Mouse (Mus musculus): Measurements from ENCODE around the gene Slc36a2. TPM values are rescaled to one million over a fixed set of nuclear protein-coding genes. Genes with fewer than 3 reads are reported as not detected.

Gene Slc36a2
- polyA plus RNA-seq, 1 experiment = 38.6 TPM

DNA sequence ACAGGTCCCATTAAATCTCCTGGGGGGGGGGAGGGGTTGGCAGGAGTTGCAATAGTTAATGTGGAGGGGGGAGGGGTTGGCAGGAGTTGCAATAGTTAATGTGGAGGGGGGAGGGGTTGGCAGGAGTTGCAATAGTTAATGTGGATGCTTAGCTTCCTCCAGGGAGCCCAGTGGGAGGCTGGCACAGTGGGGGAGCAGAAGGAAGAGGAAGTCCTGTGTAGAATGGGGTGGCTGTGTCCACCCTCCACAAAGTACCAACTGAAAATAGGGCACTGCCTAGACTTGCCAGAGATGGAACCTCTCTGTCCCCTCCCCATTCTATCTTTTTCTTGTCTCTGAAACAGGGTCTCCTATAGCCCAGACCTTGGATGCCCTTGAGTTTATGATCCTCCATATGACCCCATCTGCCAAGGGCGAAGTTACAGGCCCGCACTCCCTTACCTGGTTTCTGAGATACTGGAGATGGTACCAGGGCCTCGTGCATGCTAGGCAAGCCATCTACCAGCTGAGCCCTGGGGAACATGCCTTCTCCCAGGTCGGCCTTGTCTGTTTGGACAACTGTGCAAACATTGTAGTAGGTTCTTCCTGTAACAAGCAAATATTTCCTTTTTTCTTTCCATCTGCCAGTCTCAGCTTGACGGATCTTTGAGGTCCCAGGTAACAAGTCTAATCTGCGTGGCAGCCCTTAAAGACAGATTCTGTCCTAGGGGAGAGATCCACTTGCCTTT lies 24.9 kb upstream of the Slc36a2 start:
- H3K4me3 ChIP-seq (ENCODE audit: control insufficient read depth, insufficient read depth, low read length) = no peak overlapping the region
- no peak overlapping the region for H3K27ac ChIP-seq (ENCODE audit: control insufficient read depth, insufficient read depth, low read length)
- H3K27me3 ChIP-seq (ENCODE audit: control insufficient read depth, insufficient read depth, low read length) = no peaks in the 10 kb centered on the region
- 94% methylated on average over 6 of the region's 6 CpGs for WGBS
- no peak for DNase-seq
- no peak for TF ChIP-seq POLR2A (IDR thresholded peaks at IDR 0.05; ENCODE audit: control insufficient read depth, extremely low read depth, insufficient read depth, low read length, poor library complexity)
- TF ChIP-seq CTCF (IDR thresholded peaks at IDR 0.05; ENCODE audit: borderline replicate concordance, control insufficient read depth, extremely low read depth, insufficient read depth, low read length, poor library complexity) = no peak
- H3K4me1 ChIP-seq (replicated peaks; ENCODE audit: control insufficient read depth, insufficient read depth, low read length) = no peaks in the 10 kb centered on the region
- H3K36me3 ChIP-seq (ENCODE audit: control insufficient read depth, insufficient read depth, low read length) = no peaks in the 10 kb centered on the region

DNA sequence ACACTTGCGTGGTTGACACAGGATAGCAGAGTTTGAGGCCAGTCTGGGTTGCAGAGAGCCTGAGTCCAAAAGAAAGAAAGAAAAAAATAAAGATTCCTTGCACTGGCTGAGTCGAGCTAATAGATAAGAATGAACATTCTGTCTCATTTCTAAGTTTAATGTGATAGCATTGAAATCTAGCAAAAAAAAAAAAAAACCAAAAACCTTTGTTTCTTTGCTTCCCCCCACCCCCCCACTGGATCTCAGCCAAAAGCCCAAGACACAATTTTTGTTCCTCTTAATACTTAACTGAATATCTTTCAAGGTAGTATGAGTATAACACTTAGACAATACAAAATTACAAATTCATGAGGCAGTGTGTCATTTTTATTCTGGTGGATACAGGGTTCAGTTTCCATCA lies 24.2 kb upstream of the Slc36a2 start:
- Histone ChIP-seq H3K27ac (ENCODE audit: control insufficient read depth, insufficient read depth, low read length) (no peak overlapping the region), H3K27me3 (ENCODE audit: control insufficient read depth, insufficient read depth, low read length) (no peaks in the 10 kb centered on the region), H3K36me3 (ENCODE audit: control insufficient read depth, insufficient read depth, low read length) (no peaks in the 10 kb centered on the region), H3K4me1 (replicated peaks; ENCODE audit: control insufficient read depth, insufficient read depth, low read length) (no peaks in the 10 kb centered on the region), H3K4me3 (ENCODE audit: control insufficient read depth, insufficient read depth, low read length) (no peak overlapping the region)
- WGBS = 46% methylated on average over 2 of the region's 2 CpGs
- no peak for DNase-seq
- TF ChIP-seq POLR2A (IDR thresholded peaks at IDR 0.05; ENCODE audit: control insufficient read depth, extremely low read depth, insufficient read depth, low read length, poor library complexity) = no peak

DNA sequence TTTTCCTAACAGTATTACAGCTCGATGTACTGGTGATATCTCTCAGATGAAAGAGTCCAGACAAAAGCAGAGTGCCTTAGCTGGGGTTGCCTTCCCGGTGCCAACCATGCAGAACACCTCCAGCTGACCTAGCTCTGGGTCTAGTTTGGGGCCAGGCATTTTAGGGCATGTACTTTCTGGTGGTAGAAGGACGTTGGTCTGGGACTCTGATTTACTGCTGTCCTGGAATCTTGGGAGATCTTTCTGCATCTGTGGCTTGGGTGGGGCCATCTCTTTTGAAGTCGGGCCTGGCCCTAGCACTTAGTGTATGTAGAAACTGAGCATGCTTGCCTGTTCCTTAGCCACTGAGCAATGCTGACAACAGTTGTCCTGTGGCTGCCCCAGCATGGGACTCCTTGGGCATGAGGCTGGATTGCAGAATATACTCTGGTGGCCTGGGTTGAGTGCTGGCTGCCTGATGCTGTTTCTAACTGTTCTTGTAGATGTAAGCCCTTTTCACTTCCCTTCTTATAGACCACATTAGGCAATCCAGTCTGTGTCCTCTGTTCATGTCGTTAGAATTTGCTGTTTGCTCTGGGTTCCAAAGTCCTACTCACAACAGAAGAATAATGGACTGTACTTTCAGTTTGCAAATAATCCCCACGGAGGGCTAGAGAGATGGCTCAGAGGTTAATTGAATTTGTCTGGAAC lies 23.3 kb upstream of the Slc36a2 start:
- no peak overlapping the region for H3K27ac ChIP-seq (ENCODE audit: control insufficient read depth, insufficient read depth, low read length)
- H3K4me1 ChIP-seq (replicated peaks; ENCODE audit: control insufficient read depth, insufficient read depth, low read length) = no peaks in the 10 kb centered on the region
- DNase-seq = no peak
- no peak overlapping the region for H3K4me3 ChIP-seq (ENCODE audit: control insufficient read depth, insufficient read depth, low read length)
- H3K36me3 ChIP-seq (ENCODE audit: control insufficient read depth, insufficient read depth, low read length) = no peaks in the 10 kb centered on the region
- no peaks in the 10 kb centered on the region for H3K27me3 ChIP-seq (ENCODE audit: control insufficient read depth, insufficient read depth, low read length)
- TF ChIP-seq CTCF (IDR thresholded peaks at IDR 0.05; ENCODE audit: borderline replicate concordance, control insufficient read depth, extremely low read depth, insufficient read depth, low read length, poor library complexity) = no peak
- no peak for TF ChIP-seq POLR2A (IDR thresholded peaks at IDR 0.05; ENCODE audit: control insufficient read depth, extremely low read depth, insufficient read depth, low read length, poor library complexity)
- 56% methylated on average over 6 of the region's 6 CpGs for WGBS

DNA sequence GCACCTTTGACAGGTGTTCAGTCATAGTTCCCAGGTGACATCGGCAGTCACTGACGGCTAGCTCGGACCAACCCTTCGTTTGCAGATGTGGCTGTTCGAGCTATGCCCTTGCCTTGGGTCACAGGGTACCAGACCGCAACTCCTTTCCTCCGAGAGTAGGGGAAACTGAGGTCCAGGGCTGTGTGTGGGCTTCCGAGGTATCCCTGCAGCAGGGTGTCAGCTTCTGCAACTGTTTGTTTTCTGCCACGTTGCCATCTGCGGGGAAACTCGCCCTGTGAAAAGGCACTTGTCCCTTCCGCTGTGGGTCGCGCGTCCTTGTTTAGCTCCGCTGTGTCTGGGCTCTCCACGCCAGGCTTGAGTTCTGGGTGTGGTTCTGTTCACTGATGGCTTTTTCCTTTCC lies 19.7 kb upstream of the Slc36a2 start:
- WGBS = under 1% methylated on average over 17 of the region's 17 CpGs
- no peaks in the 10 kb centered on the region for H3K27me3 ChIP-seq (ENCODE audit: control insufficient read depth, insufficient read depth, low read length)
- H3K4me3 ChIP-seq (ENCODE audit: control insufficient read depth, insufficient read depth, low read length) = peak overlapping the region; percentile 88
- no peaks in the 10 kb centered on the region for H3K36me3 ChIP-seq (ENCODE audit: control insufficient read depth, insufficient read depth, low read length)
- H3K4me1 ChIP-seq (replicated peaks; ENCODE audit: control insufficient read depth, insufficient read depth, low read length) = no peaks in the 10 kb centered on the region
- H3K27ac ChIP-seq (ENCODE audit: control insufficient read depth, insufficient read depth, low read length) = no peak overlapping the region
- peak; percentile 25 for DNase-seq
- TF ChIP-seq POLR2A (IDR thresholded peaks at IDR 0.05; ENCODE audit: control insufficient read depth, extremely low read depth, insufficient read depth, low read length, poor library complexity) (no peak), CTCF (IDR thresholded peaks at IDR 0.05; ENCODE audit: borderline replicate concordance, control insufficient read depth, extremely low read depth, insufficient read depth, low read length, poor library complexity) (no peak)

DNA sequence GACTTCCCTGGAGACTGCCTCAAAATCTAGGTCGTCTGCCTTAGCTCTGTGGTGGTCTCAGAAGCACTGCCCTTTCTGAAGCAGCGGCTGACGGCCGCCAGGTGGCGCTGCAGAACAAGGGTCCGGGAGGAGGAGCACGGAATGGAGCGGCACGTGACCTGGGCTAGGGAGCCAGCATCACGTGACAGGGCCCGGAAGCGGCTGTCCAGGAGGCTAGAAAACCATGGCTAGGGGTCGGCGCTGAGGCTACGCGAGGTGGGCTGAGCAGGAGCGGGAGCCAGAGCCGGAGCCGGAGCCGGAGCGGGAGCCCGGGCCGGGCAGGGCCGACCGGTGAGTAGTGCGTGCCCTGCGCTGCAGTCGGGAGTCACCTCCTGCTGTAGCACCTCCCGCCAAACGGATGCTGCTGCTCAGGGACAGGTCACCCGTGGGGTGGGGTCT lies 19.3 kb upstream of the Slc36a2 start, which contains the start of gene Slc36a1:
Gene Slc36a1, plus strand, starts transcription at position 192 of the 438 bp plus-strand sequence.
- peak; percentile 97 for TF ChIP-seq CTCF (IDR thresholded peaks at IDR 0.05; ENCODE audit: borderline replicate concordance, control insufficient read depth, extremely low read depth, insufficient read depth, low read length, poor library complexity)
- TF ChIP-seq POLR2A (IDR thresholded peaks at IDR 0.05; ENCODE audit: control insufficient read depth, extremely low read depth, insufficient read depth, low read length, poor library complexity) = peak; percentile 50; the same call in 1 of the 2 replicates
- WGBS = under 1% methylated on average over 31 of the region's 31 CpGs
- H3K4me1 ChIP-seq (replicated peaks; ENCODE audit: control insufficient read depth, insufficient read depth, low read length) = no peaks in the 10 kb centered on the region
- DNase-seq = peak; percentile 98
- H3K36me3 ChIP-seq (ENCODE audit: control insufficient read depth, insufficient read depth, low read length) = no peaks in the 10 kb centered on the region
- no peak within 1 kb of the TSS for H3K27ac ChIP-seq (ENCODE audit: control insufficient read depth, insufficient read depth, low read length)
- H3K27me3 ChIP-seq (ENCODE audit: control insufficient read depth, insufficient read depth, low read length) = no peaks in the 10 kb centered on the region
- peak within 1 kb of the TSS; percentile 88 for H3K4me3 ChIP-seq (ENCODE audit: control insufficient read depth, insufficient read depth, low read length)

DNA sequence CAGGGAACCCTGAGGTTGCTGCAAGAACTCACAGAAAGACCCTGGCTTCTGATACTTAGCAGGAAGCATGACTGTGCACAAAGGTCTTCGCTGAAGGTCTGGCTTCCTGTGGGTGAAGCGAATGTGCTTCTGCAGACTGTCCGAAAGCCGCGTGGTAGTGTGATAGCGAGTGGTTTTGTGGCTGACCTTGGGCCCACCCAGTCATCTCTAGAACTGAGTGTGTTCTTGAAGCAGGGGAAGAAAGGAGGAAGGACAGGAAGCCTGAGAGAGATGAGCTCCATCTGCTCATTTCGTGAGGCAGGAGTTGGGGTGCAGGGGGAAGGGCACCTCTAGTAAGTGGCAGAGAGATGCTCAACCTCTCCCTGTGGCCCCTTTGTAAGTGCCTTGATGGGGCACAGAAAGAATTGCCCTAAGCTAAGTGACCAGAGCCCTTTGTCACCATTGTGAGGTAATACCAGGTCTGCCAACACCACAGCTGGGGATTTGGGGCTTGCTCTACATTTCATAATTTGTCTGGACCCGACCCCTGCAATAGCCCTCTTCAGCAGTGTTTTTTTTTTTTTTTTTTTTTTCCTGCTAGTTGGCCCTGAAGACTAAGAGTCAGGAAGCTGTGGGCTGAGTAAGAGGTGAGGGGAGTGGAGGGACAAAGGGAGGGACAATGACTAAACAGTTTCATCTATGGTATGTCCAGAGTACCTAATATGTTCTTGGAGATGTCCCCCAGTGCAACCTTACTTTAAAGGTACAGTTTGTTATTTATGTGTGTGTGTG lies 13.0 kb upstream of the Slc36a2 start:
- WGBS = 3% methylated on average over 8 of the region's 8 CpGs
- Histone ChIP-seq H3K4me3 (ENCODE audit: control insufficient read depth, insufficient read depth, low read length) (no peak overlapping the region), H3K27me3 (ENCODE audit: control insufficient read depth, insufficient read depth, low read length) (no peaks in the 10 kb centered on the region), H3K4me1 (replicated peaks; ENCODE audit: control insufficient read depth, insufficient read depth, low read length) (0 out of 2 replicates have a peak, but pooled peaks cover 7% of the 10 kb centered on the region), H3K27ac (ENCODE audit: control insufficient read depth, insufficient read depth, low read length) (no peak overlapping the region), H3K36me3 (ENCODE audit: control insufficient read depth, insufficient read depth, low read length) (no peaks in the 10 kb centered on the region)
- DNase-seq = peak; percentile 10
- no peak for TF ChIP-seq CTCF (IDR thresholded peaks at IDR 0.05; ENCODE audit: borderline replicate concordance, control insufficient read depth, extremely low read depth, insufficient read depth, low read length, poor library complexity)
- TF ChIP-seq POLR2A (IDR thresholded peaks at IDR 0.05; ENCODE audit: control insufficient read depth, extremely low read depth, insufficient read depth, low read length, poor library complexity) = no peak
